Mouse (Mus musculus) layer of hippocampus, adult 18-20 months (tissue): ENCODE measurements at regions not wholly inside any gene's neighbourhood (a gene's known extent, or its start where the extent isn't known, plus 50 kb on each side); places are given as distances from the start of the nearest gene placed in this dataset.

Experiments
- DNase-seq, 2 experiments: peaks; one replicate each; pipeline ENCODE4 v3.0.0; 2022; ENCODE audit warnings: low spot score in 2 of 2

GRCm38 (mm10) chr6:36313586-36313985, 74.3 kb upstream of the Chrm2 start:
- no peak for DNase-seq
